Mouse (Mus musculus) retina, adult 2 months (tissue): ENCODE results near the gene Ocln.
"Not testable (repeated sequence)": the region's sequence is repeated elsewhere in the genome, so short reads cannot be mapped to it uniquely, and the experiment has no call there.

Experiments used
- DNase-seq: peaks from one replicate; pipeline ENCODE4 v3.0.0-alpha.2; 2012; ENCODE audit warnings: low read depth, low spot score

The Ocln gene

GRCm38 (mm10) chr13:100492061-100492787 lies 60.3 kb downstream of the Ocln start, which contains the start of gene Gtf2h2:
Gtf2h2 (minus strand) TSS chr13:100492579.
- peak; percentile 74 for DNase-seq

DNA sequence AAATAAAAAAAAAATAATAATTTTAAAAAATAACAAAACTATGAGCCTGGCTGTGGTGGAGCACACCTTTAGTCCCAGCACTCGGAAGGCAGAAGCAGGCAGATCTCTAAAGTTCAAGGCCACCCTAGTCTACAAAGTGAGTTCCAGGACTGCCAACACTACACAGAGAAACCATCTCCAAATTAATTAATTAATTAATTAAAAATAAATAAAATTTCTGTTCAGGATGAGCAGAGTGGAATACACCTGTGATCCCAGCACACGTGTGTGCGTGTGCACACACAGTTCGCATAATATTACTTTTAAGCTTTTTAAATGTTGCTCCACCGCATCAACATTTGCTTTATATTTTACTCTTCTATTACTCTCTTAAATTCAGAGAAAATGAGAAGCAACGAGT lies 60.9 kb downstream of the Ocln start:
- no peak for DNase-seq

- DNase-seq = no peak
These were observed 62.1 kb downstream of the Ocln start for GRCm38 (mm10) chr13:100490424-100490823.

DNA sequence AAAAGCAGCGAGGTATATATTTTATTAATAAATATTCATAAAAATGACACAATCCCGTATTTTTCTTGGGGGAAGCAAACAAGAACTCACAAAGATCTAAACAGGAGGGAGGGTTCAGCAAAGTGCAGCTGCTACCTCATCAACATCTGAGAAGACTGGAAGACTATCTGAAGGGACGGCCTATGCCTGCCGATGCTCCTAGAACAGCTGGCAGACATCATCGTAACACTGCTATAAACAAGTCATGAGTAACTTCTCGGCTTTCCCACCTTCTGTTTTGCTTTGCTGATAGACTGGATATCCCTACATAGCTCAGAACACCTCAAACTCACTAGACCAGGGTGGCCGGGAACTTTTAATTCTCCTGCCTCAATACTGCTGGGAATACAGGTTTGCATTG lies 68.9 kb downstream of the Ocln start:
- no peak for DNase-seq

DNA sequence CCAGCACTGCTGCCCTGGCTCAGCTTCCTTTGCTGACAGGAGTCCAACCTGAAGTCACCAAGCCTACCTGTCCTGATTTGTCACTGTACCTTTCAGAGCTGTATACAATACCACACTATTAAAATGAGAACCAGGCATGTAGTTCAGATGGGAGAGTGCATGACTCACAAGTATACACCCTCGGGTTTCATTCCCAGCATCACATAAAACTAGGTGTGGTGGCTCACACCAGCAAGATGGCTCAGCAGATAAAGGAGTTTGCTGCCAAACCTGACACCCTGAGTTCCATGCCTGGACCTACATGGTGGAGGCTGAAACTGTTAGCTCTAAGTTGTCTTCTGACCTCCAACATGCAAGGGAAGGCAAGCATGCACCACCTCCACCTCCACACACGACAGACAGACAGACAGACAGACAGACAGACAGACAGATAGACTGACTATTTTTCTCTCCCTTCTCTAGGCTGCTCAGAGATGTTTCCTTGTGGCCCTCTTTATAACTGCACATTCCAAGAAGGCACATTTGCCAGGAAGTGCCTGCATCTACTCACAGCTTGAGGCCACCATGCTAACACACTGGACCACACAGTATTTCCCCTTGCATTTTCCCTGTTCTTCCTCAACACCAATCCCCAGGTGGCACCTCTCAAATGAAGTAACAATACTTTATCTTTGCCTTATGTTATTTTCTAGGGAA lies 88.8 kb downstream of the Ocln start:
- DNase-seq = no peak

DNA sequence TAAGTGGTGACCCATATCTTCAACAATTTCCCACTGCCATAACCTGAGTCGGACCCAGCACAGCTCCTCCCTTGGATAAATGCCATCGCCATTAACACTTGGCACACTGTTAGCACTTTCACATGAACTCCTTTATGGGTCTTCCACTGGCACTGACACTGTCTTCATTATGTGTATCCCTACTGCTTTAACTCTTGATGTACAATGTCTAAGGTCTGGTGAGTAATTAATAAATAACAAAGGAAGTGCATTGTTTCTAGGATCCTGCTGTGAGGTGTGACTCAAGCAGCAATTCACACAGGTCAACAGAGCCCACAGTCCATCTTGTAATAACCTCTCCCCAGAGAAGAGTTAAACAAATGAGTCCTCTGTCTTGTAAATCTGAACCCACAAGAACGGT lies 91.2 kb downstream of the Ocln start:
- no peak for DNase-seq

- not testable (repeated sequence) for DNase-seq
These were observed 99.9 kb downstream of the Ocln start, which contains the start of gene Naip1 for GRCm38 (mm10) chr13:100452415-100453127. Naip1 (minus strand) TSS chr13:100452869.

- DNase-seq = no peak
These were observed 103.0 kb downstream of the Ocln start for GRCm38 (mm10) chr13:100449495-100449894.
